Mouse (Mus musculus) frontal cortex, postnatal 25 days (tissue): Measurements from ENCODE around the gene Rgs12.

Source experiments
- DNase-seq, 2 experiments: peaks; one replicate each; pipeline ENCODE4 v3.0.0; 2022; ENCODE audit warnings: low spot score in 2 of 2

Rgs12 gene

GRCm38 (mm10) chr5:35029755-35030154 lies 80.5 kb downstream of the Rgs12 start:
- no peak for DNase-seq

- DNase-seq: no peak
Observed at GRCm38 (mm10) chr5:35033068-35033467, 83.8 kb downstream of the Rgs12 start.

DNA sequence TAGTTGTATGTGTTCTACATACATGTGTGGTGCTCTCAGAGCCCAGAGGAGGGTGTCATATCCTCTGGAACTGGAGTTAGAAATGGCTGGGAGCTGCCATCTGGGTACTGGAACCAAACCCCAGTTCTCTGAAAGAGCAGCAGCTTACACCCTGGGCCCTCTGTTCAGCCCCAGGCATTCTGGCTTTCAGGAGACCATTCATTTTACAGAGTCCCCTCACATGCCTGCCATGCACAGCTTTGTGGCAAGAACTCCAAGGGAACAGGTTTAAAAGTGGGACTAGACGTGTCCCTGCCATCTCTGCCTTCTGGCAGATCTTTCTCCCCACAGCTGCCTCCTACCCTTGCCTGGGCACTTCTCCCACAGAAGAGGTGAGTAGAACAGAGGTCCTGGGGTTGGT lies 84.4 kb downstream of the Rgs12 start:
- DNase-seq: no peak

DNA sequence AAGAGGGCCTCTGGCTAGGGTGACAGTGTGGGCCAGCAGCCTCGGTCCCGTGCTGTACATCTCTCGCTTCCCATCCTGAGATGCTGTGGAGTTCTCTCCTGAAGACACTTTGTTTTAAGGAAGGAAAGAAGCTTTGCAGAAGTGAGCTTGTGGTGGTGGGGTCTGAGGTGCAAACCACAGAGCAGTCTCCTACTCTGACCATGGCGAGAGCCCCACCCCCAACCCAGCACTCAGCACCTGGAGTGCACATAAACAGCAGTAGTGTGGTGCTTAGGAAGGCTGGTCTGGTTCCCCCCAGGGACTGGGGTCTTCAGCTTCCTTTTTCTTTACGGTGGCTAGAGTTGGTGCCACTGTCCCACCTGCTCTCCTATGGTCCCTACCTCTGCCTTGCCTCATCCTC lies 85.9 kb downstream of the Rgs12 start:
- no peak for DNase-seq

DNA sequence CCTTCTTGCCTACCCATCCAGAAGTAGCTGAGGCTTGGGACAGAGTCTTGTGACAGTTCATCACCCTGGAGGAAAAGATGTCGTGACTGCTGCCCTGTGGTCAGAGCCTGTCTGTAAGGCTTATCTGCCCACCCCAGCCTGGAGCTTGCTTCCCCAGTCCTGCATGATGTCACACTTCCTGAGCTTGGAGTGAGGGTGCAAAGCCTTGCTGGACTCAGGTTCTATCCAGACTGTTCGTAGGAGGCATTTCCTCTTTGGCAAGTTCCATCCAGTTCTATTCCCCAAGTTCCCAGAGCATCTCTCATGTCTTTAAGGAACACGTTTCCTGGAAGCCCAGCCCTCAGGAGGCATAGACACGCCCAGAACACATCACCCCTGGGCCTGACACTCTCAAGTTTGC lies 86.5 kb downstream of the Rgs12 start:
- no peak for DNase-seq

GRCm38 (mm10) chr5:35037438-35037837 lies 88.2 kb downstream of the Rgs12 start:
- DNase-seq: no peak

GRCm38 (mm10) chr5:35041268-35041829 lies 92.1 kb downstream of the Rgs12 start, which contains the start of gene Hgfac:
TSS of gene Hgfac (plus strand) at chr5:35041509.
- DNase-seq: no peak

GRCm38 (mm10) chr5:35042431-35043109 lies 93.3 kb downstream of the Rgs12 start:
- no peak for DNase-seq

DNA sequence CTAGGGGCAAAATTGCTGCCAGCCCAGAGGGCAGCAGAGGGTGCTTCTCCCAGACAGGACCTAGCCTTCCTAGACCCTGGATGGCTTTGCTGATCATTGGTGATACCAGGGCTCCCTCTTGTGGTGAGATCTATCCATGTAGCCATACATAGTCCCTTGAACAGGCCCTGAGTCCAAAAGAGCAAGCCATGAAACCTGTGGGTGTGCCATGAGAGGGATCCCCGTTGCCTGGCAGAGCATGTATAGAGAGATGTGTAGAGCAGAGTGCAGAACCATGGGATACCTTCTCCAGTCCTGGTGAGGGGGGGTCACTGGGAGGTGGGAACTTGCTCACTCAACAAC lies 93.8 kb downstream of the Rgs12 start:
- peak; percentile 45 to 75 for DNase-seq

- DNase-seq: no peak
Observed at GRCm38 (mm10) chr5:35050541-35050940, 101.3 kb downstream of the Rgs12 start.

DNA sequence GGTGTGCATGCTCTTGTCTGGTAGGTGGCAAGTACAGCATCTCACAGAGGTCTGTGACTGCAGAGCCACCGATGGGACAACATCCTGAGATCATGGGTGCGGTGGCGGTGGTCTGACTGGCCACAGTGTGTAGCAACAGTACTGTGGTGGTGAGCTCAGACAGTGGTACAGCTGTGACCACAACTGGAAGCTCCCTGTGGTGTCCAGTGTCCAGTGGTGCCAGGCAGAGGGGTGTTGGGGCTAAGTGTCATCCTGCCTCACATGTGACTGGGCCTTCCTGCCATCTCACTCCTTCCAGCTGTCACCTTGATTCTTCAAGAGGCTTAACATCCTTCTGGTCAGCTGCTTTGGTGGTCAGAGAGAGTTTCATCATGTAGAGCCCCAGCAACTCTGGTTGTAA lies 105.4 kb downstream of the Rgs12 start:
- DNase-seq: no peak

DNA sequence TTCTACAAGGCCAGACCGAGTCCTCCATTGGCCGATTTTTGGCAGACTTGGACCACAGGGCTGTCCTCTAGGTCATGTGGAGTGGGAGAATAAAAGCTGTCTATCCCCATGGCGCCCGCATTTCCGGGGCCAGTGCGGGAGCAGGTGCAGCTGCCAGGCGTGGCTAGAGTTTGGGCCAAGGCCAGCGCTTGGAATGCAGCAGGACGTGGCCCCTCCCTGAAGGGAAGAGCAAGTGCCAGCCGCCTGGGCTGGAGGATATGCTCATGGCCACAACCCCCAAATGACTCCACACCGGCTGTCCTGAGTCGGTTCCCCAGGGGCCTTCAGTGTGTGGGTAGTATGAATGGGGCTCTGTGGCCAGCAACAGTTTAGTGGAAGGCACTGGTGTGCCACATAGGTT lies 105.8 kb downstream of the Rgs12 start:
- DNase-seq: no peak

DNA sequence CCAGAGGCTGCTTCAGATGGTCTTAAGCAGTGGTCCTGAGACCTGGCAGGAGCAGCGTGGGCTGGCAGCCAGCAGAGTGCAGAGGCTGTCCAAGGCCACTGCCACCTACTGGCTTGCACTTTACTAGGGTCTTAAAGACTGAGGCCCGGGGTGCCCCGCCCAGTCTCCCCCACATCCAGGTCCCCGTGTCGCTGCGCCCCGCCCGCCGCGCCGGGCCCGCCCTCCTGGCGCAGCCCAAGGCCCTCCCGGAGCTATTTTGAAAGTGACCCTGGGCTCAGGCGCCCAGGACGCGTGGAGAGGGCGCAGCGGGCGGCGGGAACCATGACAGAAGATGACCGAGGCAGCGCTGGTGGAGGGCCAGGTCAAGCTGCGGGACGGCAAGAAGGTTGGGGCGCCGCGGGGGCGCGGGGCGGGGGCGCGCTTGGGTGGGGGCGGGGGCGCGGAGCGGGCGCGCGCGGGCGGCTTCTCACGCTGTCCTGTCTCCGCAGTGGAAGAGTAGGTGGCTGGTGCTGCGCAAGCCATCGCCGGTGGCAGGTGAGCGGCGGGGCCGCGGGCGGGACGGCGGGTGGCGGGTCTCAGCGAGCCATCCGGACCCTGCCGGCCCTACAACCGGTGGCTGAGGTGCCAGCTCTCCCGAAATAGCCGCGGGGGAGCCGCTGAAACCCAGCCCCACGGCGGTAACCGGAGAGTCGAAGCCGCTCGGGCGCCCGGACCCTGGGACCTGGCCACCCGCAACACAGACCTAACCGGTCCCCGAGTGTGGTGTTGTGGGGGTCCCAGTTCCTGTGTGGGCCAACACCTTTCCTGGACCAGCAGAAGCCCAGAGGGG lies 107.6 kb downstream of the Rgs12 start, which contains the start of gene Dok7:
Gene Dok7 (plus strand): TSS at position 163 of the 829 bp plus-strand sequence.
- peak; percentile 41 to 42 for DNase-seq

DNA sequence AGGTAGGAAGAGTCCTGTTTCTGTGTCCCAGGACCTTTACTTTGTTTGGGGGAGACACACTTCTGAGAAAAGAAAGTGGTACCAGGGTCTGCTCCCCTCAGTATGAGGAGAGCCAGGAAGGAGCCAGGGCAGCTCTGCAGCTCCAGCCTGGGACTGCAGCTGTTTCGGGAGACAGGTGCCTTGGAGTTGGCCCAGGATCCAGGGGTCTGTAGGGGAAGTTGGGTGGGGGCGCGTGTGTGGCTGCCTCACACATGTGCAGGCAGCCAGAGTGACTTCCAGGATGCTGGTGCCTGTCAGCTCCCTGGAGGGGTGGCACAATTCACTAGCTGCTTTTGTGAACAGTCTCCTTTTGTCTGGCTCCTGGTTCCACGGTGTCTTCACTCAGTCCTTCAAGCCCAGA lies 108.3 kb downstream of the Rgs12 start:
- DNase-seq: no peak

- DNase-seq: no peak
Observed at GRCm38 (mm10) chr5:35058216-35058615, 109.0 kb downstream of the Rgs12 start.

- DNase-seq: no peak
Observed at GRCm38 (mm10) chr5:35060098-35060497, 110.9 kb downstream of the Rgs12 start.

- DNase-seq: no peak
Observed at GRCm38 (mm10) chr5:35069841-35070240, 120.6 kb downstream of the Rgs12 start.

DNA sequence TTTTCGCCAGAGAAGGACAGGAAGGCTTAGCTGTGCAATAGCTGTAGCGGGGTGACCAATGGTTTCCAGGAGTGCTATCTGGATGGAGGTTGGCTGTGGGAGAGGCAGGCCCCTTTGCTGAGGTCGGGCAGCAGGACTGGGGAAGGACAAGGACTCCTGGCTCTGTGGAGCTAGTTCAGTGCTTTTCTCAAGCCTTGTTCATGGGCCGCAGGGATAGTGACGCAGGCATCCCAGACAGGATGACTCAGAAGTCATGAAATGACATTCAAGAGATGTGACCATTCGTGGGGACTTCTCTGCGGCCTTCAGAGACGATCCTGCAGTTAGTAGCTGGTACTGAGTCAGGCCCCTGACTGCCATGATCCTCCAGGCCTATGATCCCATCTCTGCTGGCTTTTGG lies 121.1 kb downstream of the Rgs12 start:
- no peak for DNase-seq

GRCm38 (mm10) chr5:35070953-35071352 lies 121.7 kb downstream of the Rgs12 start:
- DNase-seq: no peak

DNA sequence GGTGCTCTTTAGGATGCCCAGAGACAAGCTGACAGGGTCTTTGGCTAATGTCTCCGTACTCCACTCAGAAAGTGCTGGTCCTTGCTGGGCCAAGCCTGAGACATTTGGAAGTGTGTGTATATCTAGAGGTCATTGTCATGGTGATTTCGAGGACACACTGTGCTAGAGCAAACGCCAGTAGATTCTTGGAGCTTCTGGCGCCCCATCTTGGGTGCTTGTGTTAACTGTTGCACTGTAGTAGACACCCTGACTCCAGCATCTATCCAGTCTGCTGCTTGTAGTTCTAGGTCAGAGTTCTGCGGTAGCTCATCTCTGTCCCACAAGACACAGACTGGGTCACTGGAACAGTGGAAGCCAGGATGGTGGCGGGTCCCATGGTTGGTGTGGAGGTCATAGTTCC lies 122.6 kb downstream of the Rgs12 start:
- DNase-seq: no peak

DNA sequence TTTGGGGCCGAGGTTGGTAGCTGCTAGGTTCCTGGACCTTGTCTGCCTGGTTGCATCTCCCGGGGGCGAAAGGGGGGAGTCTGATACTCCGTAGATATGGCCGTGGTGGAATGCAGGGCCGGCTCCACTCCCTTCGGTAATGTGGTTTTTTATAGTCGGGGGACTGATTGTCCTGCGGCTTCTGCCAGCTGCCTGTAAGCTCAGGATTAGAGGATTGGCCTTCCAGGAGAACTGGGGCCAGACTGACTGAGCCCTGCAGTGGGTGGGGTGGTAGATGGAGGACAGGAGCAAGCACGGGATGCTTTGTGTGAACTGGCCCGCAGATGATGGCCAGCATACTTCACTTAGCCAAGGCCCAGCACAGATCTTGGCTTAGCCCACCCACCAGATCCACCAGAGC lies 124.0 kb downstream of the Rgs12 start:
- no peak for DNase-seq

GRCm38 (mm10) chr5:35073992-35074391 lies 124.7 kb downstream of the Rgs12 start:
- DNase-seq: no peak

DNA sequence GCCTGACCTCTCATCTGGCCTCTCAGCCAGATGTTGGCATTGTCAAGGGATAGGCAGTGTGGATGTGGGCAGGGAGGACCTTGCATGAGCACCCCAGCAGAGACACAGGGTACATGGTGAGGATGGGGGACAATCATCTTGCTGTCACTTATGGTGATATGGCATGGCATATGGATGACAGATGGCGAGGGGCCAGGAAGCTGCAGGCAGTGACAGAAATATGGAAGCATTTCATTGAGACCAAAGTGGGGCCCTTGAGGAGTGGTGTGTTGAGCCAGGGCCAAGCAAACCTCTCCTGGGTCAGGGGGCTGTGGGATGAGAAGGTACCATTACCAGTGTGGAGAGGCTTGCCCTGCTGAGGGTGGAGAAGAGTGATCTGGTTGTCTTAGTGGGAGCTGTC lies 127.1 kb downstream of the Rgs12 start:
- no peak for DNase-seq
